Mouse (Mus musculus): ENCODE data around the gene C7.

DNA sequence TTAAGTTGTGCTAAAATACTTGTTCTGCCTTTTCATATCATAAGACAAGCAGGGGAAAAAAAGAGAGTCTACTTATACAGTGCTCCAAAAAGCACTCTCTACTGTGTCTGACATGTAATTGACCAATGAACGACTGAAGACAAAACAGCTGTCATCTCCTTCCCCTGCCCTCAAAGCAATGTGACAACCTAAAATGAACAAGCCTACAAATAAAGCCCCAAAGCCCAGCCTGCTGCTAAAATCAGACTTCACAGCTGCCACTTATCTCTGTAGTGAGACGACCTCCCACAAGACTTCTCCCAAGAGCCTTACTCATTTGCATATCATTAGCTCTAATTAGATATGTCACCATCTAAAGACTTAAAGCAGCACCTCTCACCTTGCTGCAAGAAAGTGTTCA lies 60.6 kb downstream of the C7 start:
- TF ChIP-seq CTCF (IDR thresholded peaks at IDR 0.05; ENCODE audit: insufficient read depth, low read depth, low read length): no peak
- TF ChIP-seq POLR2A (IDR thresholded peaks at IDR 0.05; ENCODE audit: insufficient read depth, low read depth, low read length): no peak
